Mouse (Mus musculus) CH12.LX (cell line): ENCODE results near the gene Prmt2. TPM values are rescaled to one million over a fixed set of nuclear protein-coding genes. Genes with fewer than 3 reads are reported as not detected.

Experiments used
- DNase-seq: peaks from one replicate; pipeline ENCODE4 v3.0.0-alpha.2; 2013; ENCODE audit errors: extremely low read depth
- H3K27ac ChIP-seq: 2 replicates; pipeline ENCODE4 v1.5.1; 2012; ENCODE audit warnings: low read depth, mild to moderate bottlenecking, control low read depth, moderate library complexity; ENCODE audit not compliant: insufficient read depth
- H3K27me3 ChIP-seq: replicated peaks from 2 replicates; pipeline ENCODE3; 2012; ENCODE audit warnings: inconsistent platforms
- H3K36me3 ChIP-seq, 2 experiments: replicated peaks in 1 of 2; 2 replicates each; pipeline versions ENCODE3 to v1.6.1; 2012; ENCODE audit warnings: inconsistent platforms in 1 of 2, low read length in 1 of 2, mild to moderate bottlenecking in 1 of 2, mixed read lengths in 1 of 2, moderate library complexity in 1 of 2; ENCODE audit not compliant: control insufficient read depth in 1 of 2, insufficient read depth in 1 of 2
- H3K4me1 ChIP-seq, 2 experiments: 2 replicates each; pipeline ENCODE4 v1.6.1; 2012; ENCODE audit warnings: inconsistent platforms in 1 of 2, moderate library complexity in 1 of 2; ENCODE audit not compliant: insufficient read depth in 2 of 2, control insufficient read depth in 1 of 2
- H3K4me2 ChIP-seq: 2 replicates; pipeline ENCODE4 v1.6.1; 2012; ENCODE audit warnings: low read depth, mild to moderate bottlenecking, control low read depth; ENCODE audit not compliant: poor library complexity, insufficient read depth, severe bottlenecking
- H3K4me3 ChIP-seq, 3 experiments: fragments of 150-350 bp in 1 of 3; sonication (generic) in 1 of 3; replicated peaks in 1 of 3; 2 replicates each; pipeline versions ENCODE3 to v1.5.1; 2011 to 2012; ENCODE audit warnings: low read depth in 2 of 3, low read length in 2 of 3, mild to moderate bottlenecking in 2 of 3, moderate library complexity in 2 of 3, control low read depth in 1 of 3, improper control_type of control experiment in 1 of 3, inconsistent platforms in 1 of 3, mixed read lengths in 1 of 3; ENCODE audit not compliant: poor library complexity in 1 of 3
- H3K79me2 ChIP-seq: replicated peaks from 2 replicates; pipeline ENCODE4 v1.6.1; 2012; ENCODE audit warnings: mild to moderate bottlenecking, moderate library complexity; ENCODE audit not compliant: control insufficient read depth, poor library complexity, insufficient read depth, severe bottlenecking; ENCODE audit errors: extremely low read depth
- H3K9ac ChIP-seq: 2 replicates; pipeline ENCODE4 v1.6.1; 2012; ENCODE audit warnings: low read depth, mild to moderate bottlenecking, control low read depth, moderate library complexity; ENCODE audit not compliant: insufficient read depth
- H3K9me3 ChIP-seq: replicated peaks from 2 replicates; pipeline ENCODE3; 2012; ENCODE audit warnings: low read length, inconsistent platforms, mixed read lengths
- BHLHE40 ChIP-seq: IDR thresholded peaks from 2 replicates; pipeline ENCODE4 v1.6.1; 2011; ENCODE audit warnings: mild to moderate bottlenecking, low read depth, low read length, improper control_type of control experiment
- CHD1 ChIP-seq: IDR thresholded peaks from 2 replicates; pipeline ENCODE4 v1.6.1; 2012; ENCODE audit warnings: low read depth, low read length, improper control_type of control experiment, inconsistent platforms
- CHD2 ChIP-seq: IDR thresholded peaks from 2 replicates; pipeline ENCODE4 v1.6.1; 2011; ENCODE audit warnings: low read length, improper control_type of control experiment
- EP300 ChIP-seq: IDR thresholded peaks from 2 replicates; pipeline ENCODE4 v1.6.1; 2011; ENCODE audit warnings: low read length, improper control_type of control experiment
- ETS1 ChIP-seq: conservative IDR thresholded peaks from 2 replicates; pipeline ENCODE4 v1.6.1; 2012; ENCODE audit warnings: low read depth, mild to moderate bottlenecking, inconsistent platforms, low read length, improper control_type of control experiment, moderate library complexity
- GABPA ChIP-seq: IDR thresholded peaks from 2 replicates; pipeline ENCODE4 v1.6.1; 2012; ENCODE audit warnings: low read depth, low read length, improper control_type of control experiment, inconsistent platforms; ENCODE audit not compliant: insufficient replicate concordance
- HCFC1 ChIP-seq: IDR thresholded peaks from 2 replicates; pipeline ENCODE4 v1.6.1; 2012; ENCODE audit warnings: low read depth, mild to moderate bottlenecking, inconsistent platforms, low read length, improper control_type of control experiment
- KAT2A ChIP-seq: IDR thresholded peaks from 2 replicates; pipeline ENCODE4 v1.6.1; 2012; ENCODE audit warnings: low read length, improper control_type of control experiment, inconsistent platforms; ENCODE audit not compliant: insufficient replicate concordance
- MAFK ChIP-seq: IDR thresholded peaks from 2 replicates; pipeline ENCODE4 v1.6.1; 2011; ENCODE audit warnings: low read length, improper control_type of control experiment; ENCODE audit not compliant: insufficient replicate concordance
- MAZ ChIP-seq: IDR thresholded peaks from 2 replicates; pipeline ENCODE4 v1.6.1; 2012; ENCODE audit warnings: low read depth, mild to moderate bottlenecking, inconsistent platforms, low read length, improper control_type of control experiment, moderate library complexity
- MEF2A ChIP-seq: IDR thresholded peaks from 2 replicates; pipeline ENCODE4 v1.6.1; 2014; ENCODE audit warnings: low read depth, mild to moderate bottlenecking, inconsistent platforms, low read length, improper control_type of control experiment, borderline replicate concordance
- MYC ChIP-seq: IDR thresholded peaks from 2 replicates; pipeline ENCODE4 v1.6.1; 2011; ENCODE audit warnings: low read depth, mild to moderate bottlenecking, improper control_type of control experiment, low read length
- NRF1 ChIP-seq: IDR thresholded peaks from 2 replicates; pipeline ENCODE4 v1.6.1; 2014; ENCODE audit warnings: low read depth, mild to moderate bottlenecking, inconsistent platforms, low read length, improper control_type of control experiment, moderate library complexity
- PAX5 ChIP-seq: IDR thresholded peaks from 2 replicates; pipeline ENCODE4 v1.6.1; 2012; ENCODE audit warnings: low read length, inconsistent platforms, mixed read lengths
- POLR2AphosphoS2 ChIP-seq: IDR thresholded peaks from 2 replicates; pipeline ENCODE4 v1.6.1; 2011; ENCODE audit warnings: low read depth, low read length, improper control_type of control experiment
- RAD21 ChIP-seq: IDR thresholded peaks from 2 replicates; pipeline ENCODE4 v1.6.1; 2011; ENCODE audit warnings: low read depth, mild to moderate bottlenecking, low read length, improper control_type of control experiment, moderate library complexity
- RCOR1 ChIP-seq: conservative IDR thresholded peaks from 2 replicates; pipeline ENCODE4 v1.6.1; 2012; ENCODE audit warnings: low read depth, mild to moderate bottlenecking, inconsistent platforms, low read length, improper control_type of control experiment
- SIN3A ChIP-seq: IDR thresholded peaks from 2 replicates; pipeline ENCODE4 v1.6.1; 2012; ENCODE audit warnings: low read length, improper control_type of control experiment, inconsistent platforms
- SMC3 ChIP-seq: IDR thresholded peaks from 2 replicates; pipeline ENCODE4 v1.6.1; 2011; ENCODE audit warnings: low read depth, low read length, improper control_type of control experiment
- TCF12 ChIP-seq: IDR thresholded peaks from 2 replicates; pipeline ENCODE4 v1.6.1; 2014; ENCODE audit warnings: low read depth, mild to moderate bottlenecking, inconsistent platforms, low read length, improper control_type of control experiment
- ZKSCAN1 ChIP-seq: IDR thresholded peaks from 2 replicates; pipeline ENCODE4 v1.6.1; 2012; ENCODE audit warnings: low read depth, inconsistent platforms, low read length, improper control_type of control experiment, borderline replicate concordance
- ZMIZ1 ChIP-seq: IDR thresholded peaks from 2 replicates; pipeline ENCODE4 v1.6.1; 2012; ENCODE audit warnings: low read depth, mild to moderate bottlenecking, inconsistent platforms, low read length, improper control_type of control experiment
- dilution Hi-C: fragments of 300-500 bp; cut with MboI; formaldehyde crosslinking; loops from 2 replicates; pipeline ENCODE4 v1.14.3; 2020; ENCODE audit warnings: low sequenced_read_pairs; ENCODE audit not compliant: extremely low pct_unique_long_range_greater_than_20kb, extremely low pct_ligation_motif_present
- in situ Hi-C: fragments of 300-500 bp; cut with MboI; formaldehyde crosslinking; loops from 3 replicates; pipeline ENCODE4 v1.14.3; 2019; ENCODE audit warnings: low sequenced_read_pairs, low pct_ligation_motif_present, low pct_unique_long_range_greater_than_20kb, mixed read lengths
- polyA plus RNA-seq: library from polyadenylated mRNA; unstranded; fragments of >175 nt; gene quantifications from 2 replicates; pipeline ENCODE4 v1.2.1, GENCODE M21; 2012; ENCODE audit warnings: low read depth; ENCODE audit not compliant: insufficient read length
- total RNA-seq, 2 experiments: library from RNA; depleted of rRNA; stranded (reverse); fragments of 300-350 nt in 1 of 2; fragments of >200 nt in 1 of 2; gene quantifications; 2 replicates each; pipeline ENCODE4 v1.2.3; 2012 to 2014

Prmt2 gene
- total and polyA plus RNA-seq, 3 experiments: 6.1 to 14.9 (median 14.4) TPM

DNA sequence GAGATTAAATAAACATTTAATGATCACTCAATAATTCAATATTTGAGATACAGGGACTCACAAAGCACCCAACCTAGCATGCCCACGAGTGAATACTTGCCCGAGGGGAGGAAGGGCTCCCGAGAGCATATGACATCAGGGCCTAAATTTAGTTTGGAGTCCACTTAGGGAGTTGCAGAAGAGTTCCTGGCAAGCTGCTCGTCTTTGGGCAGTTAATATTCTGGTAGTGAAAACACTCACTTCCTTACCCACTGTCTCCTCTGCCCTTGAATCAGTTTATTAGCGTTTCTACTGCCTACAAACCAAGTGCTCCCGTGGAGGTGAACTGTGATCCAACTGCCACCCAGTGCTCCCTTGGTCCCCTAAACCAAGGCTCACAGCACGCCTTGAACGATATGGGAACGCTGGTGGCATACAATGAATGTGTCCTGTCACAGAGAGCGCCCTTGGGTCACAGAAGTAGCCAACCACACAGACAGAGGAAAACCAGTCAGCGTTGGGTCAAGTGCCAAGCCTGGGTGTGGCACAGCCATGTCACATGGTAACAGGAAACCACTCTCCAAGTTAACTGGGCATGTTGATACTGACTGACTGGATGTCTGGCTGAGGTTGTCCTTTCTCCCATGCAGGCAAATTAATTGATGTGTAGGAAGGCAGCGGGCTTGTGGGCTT, 20.2 kb upstream of the Prmt2 start:
- no peak overlapping the region for H3K9ac ChIP-seq
- in situ Hi-C loops (no loop called here), dilution Hi-C loops (no loop called here)
- no peak overlapping the region for H3K27ac ChIP-seq
- H3K79me2 ChIP-seq: no peaks in the 10 kb centered on the region
- TF ChIP-seq MEF2A (no peak), EP300 (no peak), SMC3 (no peak), ZMIZ1 (no peak), GABPA (no peak), KAT2A (no peak), SIN3A (no peak), TCF12 (no peak), BHLHE40 (no peak), RCOR1 (no peak), NRF1 (no peak)
- peaks cover 0 to 6% of the 10 kb centered on the region in 2 experiments; a peak in 2 of 4 replicates for H3K4me1 ChIP-seq
- H3K27me3 ChIP-seq: no peaks in the 10 kb centered on the region
- H3K4me2 ChIP-seq: no peak overlapping the region
- no peak overlapping the region for H3K4me3 ChIP-seq
- DNase-seq: no peak
- no peaks in the 10 kb centered on the region for H3K36me3 ChIP-seq
- H3K9me3 ChIP-seq: no peaks in the 10 kb centered on the region

DNA sequence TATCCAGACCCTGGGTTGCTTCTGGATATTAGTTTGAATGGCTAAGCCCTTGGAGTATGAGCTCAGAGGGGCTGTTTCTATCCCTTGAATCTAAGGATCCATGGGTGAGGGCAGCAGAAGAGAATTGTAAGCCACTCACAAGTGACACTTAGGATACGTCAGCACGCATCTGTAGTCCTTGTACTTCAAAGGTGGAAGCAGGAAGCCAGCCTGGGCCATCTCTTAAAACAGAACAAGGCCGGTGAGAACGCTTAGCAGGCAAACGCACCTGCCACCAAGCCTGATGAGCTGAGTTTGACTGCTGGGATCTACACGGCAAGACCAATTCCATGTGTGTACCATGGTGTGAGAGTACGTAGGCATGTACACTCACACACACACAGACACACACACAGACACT, 19.6 kb upstream of the Prmt2 start:
- H3K9me3 ChIP-seq: no peaks in the 10 kb centered on the region
- no peak overlapping the region for H3K27ac ChIP-seq
- TF ChIP-seq EP300 (no peak), CHD1 (no peak), KAT2A (no peak), HCFC1 (no peak), MAZ (no peak), BHLHE40 (no peak), ZMIZ1 (no peak), TCF12 (no peak), MAFK (no peak), POLR2AphosphoS2 (no peak), ETS1 (no peak), RAD21 (no peak), SMC3 (no peak), MYC (no peak), ZKSCAN1 (no peak), PAX5 (no peak), CHD2 (no peak)
- no peak overlapping the region for H3K4me3 ChIP-seq
- DNase-seq: no peak
- dilution Hi-C loops: no loop called here
- in situ Hi-C loops: no loop called here
- H3K36me3 ChIP-seq: no peaks in the 10 kb centered on the region
- no peak overlapping the region for H3K9ac ChIP-seq
- H3K4me1 ChIP-seq: peaks cover 0 to 6% of the 10 kb centered on the region in 2 experiments; a peak in 2 of 4 replicates
- no peaks in the 10 kb centered on the region for H3K27me3 ChIP-seq
- H3K4me2 ChIP-seq: no peak overlapping the region
- no peaks in the 10 kb centered on the region for H3K79me2 ChIP-seq
